Mouse (Mus musculus): Measurements from ENCODE around the gene Abca3. TPM values are rescaled to one million over a fixed set of nuclear protein-coding genes. Genes with fewer than 3 reads are reported as not detected.

Abca3 gene
- polyA plus RNA-seq, 1 experiment from 2014 or later: 26.0 TPM

DNA sequence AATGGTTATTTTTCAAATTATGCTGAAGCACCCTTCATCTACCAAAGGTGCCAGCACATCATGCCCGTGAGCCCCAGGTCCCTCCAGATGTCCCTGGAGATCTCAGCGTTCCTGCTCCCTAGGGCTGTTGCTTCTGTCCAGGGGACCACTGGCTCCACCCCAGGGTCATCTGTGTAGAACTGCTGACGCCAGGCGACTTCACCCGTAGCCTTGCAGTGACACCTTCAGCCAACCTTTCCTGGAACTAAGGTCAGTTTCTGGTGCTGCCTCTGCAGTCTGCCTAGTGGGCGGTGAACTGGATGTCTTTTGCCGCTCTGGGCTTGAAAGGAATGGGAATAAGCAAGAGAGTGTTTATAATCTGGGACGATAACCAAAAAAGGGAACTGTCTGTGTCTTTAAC lies 9.1 kb downstream of the Abca3 start:
- Histone ChIP-seq H3K36me3 (ENCODE audit: inconsistent target) (peaks cover 28% of the 10 kb centered on the region; the same call in 1 of the 2 replicates), H3K27ac (no peak overlapping the region)
- WGBS (ENCODE audit: missing documents): 72% methylated on average over 6 of the region's 8 CpGs

DNA sequence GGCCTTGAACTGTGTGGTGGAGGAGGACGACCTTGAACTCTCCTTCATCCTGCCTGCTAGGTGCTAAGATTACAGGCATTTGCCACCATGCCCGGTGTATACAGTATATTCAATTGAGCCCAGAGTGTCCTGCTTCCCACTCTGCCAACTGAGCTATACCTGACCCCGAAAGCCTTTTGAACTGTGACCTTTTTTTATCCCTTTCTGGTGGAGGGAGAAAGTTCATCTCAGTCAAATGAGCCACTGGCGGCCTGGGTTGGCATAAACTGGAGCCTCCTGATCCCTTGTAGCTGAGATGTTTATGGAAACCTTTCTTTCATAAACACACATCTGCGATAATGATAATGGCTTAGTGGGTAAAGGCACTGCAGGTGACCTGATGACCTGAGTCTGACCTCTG lies 9.5 kb downstream of the Abca3 start:
- Histone ChIP-seq H3K79me2 (ENCODE audit: inconsistent target) (peaks cover 63% of the 10 kb centered on the region), H3K27ac (no peak overlapping the region), H3K4me3 (ENCODE audit: inconsistent target) (no peak overlapping the region), H3K36me3 (ENCODE audit: inconsistent target) (peaks cover 33% of the 10 kb centered on the region; the same call in 1 of the 2 replicates)
- WGBS (ENCODE audit: missing documents): 82% methylated on average over 5 of the region's 5 CpGs

More for the DNA sequence above, 9.1 kb downstream of the Abca3 start:
- Histone ChIP-seq H3K79me2 (ENCODE audit: inconsistent target) (peaks cover 68% of the 10 kb centered on the region), H3K4me3 (ENCODE audit: inconsistent target) (no peak overlapping the region)

DNA sequence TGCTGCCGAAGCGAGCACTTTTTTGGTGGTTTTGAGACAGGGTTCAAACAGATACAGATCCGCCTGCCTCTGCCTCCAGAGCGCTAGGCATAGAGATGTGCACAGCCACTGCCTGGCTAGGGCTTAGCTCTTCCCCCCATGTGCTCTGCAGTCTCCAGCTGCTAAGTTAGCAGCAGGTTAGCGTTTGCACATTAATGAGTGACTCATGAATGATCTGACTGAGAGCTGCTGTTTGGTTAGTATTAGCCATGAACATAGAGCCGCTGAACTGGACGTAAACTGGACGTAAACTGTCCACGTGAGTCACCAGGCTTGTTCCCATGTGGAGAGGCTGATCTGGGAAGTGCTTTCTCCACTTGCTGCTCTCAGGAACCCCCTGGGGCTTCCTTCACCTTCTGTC lies 10.8 kb downstream of the Abca3 start:
- peaks cover 51% of the 10 kb centered on the region for H3K79me2 ChIP-seq (ENCODE audit: inconsistent target)
- H3K27ac ChIP-seq: no peak overlapping the region
- peaks cover 43% of the 10 kb centered on the region for H3K36me3 ChIP-seq (ENCODE audit: inconsistent target)
- no peak overlapping the region for H3K4me3 ChIP-seq (ENCODE audit: inconsistent target)
- 94% methylated on average over 9 of the region's 9 CpGs for WGBS (ENCODE audit: missing documents)

DNA sequence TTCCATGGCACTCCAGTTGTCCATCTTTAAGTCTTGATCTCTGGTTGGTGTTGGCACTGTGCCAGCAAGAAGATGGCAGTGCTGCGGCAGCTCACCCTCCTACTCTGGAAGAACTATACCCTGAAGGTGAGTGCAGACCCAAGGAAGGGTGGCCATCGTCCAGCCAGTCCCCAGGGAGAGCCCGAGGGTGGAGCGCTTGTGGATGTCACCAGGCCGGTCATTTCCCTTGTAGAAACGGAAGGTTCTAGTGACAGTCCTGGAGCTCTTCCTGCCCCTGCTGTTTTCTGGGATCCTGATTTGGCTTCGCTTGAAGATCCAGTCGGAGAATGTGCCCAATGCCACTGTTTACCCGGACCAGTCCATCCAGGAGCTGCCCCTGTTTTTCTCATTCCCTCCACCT lies 12.7 kb downstream of the Abca3 start:
- H3K4me3 ChIP-seq (ENCODE audit: inconsistent target): no peak overlapping the region
- peaks cover 32% of the 10 kb centered on the region for H3K79me2 ChIP-seq (ENCODE audit: inconsistent target)
- WGBS (ENCODE audit: missing documents): 98% methylated on average over 9 of the region's 9 CpGs
- no peak overlapping the region for H3K27ac ChIP-seq
- peaks cover 52% of the 10 kb centered on the region for H3K36me3 ChIP-seq (ENCODE audit: inconsistent target)

DNA sequence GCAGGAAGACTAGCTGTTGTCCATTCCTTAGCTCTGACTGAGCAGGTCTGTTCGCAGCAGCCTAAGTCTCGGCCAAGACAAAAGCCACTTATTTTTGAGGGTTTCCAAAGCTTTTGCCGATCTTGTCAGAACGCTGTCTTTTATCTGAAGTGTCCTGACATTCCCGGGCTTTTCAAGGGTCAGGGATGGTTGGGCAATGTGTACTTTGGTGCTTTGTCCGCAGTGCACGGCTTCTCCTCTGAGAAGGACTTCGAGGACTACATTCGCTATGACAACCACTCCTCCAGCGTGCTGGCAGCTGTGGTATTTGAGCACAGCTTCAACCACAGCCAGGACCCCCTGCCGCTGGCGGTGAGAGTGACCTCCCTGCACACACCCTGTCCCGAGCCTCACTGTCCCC lies 14.1 kb downstream of the Abca3 start:
- Histone ChIP-seq H3K79me2 (ENCODE audit: inconsistent target) (peaks cover 24% of the 10 kb centered on the region), H3K4me3 (ENCODE audit: inconsistent target) (no peak overlapping the region), H3K27ac (no peak overlapping the region), H3K36me3 (ENCODE audit: inconsistent target) (peaks cover 64% of the 10 kb centered on the region)
- 93% methylated on average over 13 of the region's 13 CpGs for WGBS (ENCODE audit: missing documents)

DNA sequence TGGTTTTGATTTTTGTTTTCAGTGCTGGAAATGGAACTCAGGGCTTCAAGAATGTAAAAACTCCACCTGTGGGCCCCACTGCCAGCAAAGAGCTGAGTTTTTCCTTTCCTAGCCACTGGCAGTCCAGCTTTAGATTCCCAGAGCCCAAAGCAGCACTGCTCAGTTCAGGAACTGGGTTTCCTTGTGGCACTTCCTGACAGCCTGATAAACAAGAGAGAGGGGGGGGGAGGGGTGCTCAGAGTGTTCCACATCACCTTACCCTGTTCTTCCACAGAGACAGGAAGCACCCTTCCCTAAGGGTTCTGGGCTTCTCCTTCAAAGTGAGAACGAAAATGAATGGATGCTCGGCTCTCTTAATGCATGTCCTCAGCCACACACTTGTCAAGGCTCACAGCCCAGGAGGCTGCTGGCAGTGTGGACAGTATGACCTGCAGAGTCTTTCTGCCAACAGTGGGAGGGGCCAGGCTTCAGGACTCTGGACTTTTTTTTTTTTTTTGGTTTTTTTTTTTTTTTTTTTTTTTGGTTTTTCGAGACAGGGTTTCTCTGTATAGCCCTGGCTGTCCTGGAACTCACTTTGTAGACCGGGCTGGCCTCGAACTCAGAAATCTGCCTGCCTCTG lies 23.5 kb downstream of the Abca3 start:
- peaks cover 84% of the 10 kb centered on the region for H3K36me3 ChIP-seq (ENCODE audit: inconsistent target)
- WGBS (ENCODE audit: missing documents): 87% methylated on average over 4 of the region's 5 CpGs
- no peaks in the 10 kb centered on the region for H3K79me2 ChIP-seq (ENCODE audit: inconsistent target)
- H3K4me3 ChIP-seq (ENCODE audit: inconsistent target): no peak overlapping the region
- H3K27ac ChIP-seq: no peak overlapping the region

DNA sequence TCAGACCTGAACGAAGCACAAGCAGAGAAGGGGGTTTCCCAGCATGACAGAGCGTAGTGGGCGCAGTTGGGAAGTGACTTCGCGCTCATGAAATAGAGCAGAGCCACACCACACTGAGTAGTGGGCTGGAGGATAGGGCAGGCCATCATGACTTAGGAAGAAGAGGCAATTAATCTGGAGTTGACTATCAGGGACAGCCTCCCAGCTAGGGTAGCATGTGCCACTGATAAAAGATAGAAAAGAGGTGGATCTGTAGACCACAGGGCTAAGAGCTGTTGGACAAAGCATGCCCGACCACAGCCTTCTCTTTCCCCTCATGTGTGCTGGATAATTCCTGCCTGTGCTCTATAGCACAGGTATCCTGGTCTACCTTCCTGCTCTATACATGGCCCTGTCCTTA lies 24.1 kb downstream of the Abca3 start:
- Histone ChIP-seq H3K4me3 (ENCODE audit: inconsistent target) (no peak overlapping the region), H3K27ac (no peak overlapping the region), H3K79me2 (ENCODE audit: inconsistent target) (no peaks in the 10 kb centered on the region), H3K36me3 (ENCODE audit: inconsistent target) (peaks cover 77% of the 10 kb centered on the region)
- WGBS (ENCODE audit: missing documents): 95% methylated on average over 6 of the region's 6 CpGs

DNA sequence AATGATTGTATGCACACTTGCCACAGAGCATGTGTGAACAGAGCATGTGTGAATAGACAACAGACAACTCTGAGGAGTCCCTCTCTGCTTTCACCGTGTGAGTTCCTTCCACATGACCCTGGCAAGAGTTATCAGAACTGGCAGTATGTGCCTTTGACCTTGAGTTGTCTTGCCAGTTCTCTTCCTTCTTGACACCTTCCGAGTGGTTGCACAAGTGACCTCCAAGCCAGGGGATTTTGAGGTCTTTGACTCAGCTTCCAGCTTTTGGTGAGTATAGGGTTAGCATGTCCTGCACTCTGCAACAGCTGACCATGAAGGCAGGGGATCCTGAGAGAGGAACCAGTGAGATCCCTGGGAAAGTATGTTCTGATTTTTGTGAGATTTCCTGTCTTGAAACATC lies 26.7 kb downstream of the Abca3 start:
- Histone ChIP-seq H3K79me2 (ENCODE audit: inconsistent target) (no peaks in the 10 kb centered on the region), H3K27ac (no peak overlapping the region), H3K4me3 (ENCODE audit: inconsistent target) (no peak overlapping the region), H3K36me3 (ENCODE audit: inconsistent target) (peaks cover 85% of the 10 kb centered on the region)
- WGBS (ENCODE audit: missing documents): 83% methylated on average over 2 of the region's 2 CpGs

DNA sequence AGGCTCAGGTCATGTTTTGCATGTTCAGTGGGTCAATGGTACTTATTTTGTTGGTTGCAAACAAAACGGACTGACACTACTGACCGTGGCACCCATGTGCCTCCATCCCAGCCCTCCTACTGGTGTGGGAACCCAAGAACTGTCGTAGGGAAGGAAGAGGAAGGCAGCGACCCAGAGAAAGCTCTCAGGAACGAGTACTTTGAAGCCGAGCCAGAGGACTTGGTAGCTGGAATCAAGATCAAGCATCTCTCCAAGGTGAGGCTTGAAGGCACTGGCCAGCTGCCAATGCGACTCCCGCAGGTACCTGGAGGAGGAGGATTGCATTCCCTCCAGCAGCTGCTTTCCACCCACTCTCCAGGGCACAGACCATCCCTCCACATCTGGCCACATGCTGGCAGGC lies 32.0 kb downstream of the Abca3 start:
- Histone ChIP-seq H3K36me3 (ENCODE audit: inconsistent target) (peaks cover 78% of the 10 kb centered on the region), H3K4me3 (ENCODE audit: inconsistent target) (no peak overlapping the region), H3K27ac (no peak overlapping the region), H3K79me2 (ENCODE audit: inconsistent target) (no peaks in the 10 kb centered on the region)
- 93% methylated on average over 8 of the region's 8 CpGs for WGBS (ENCODE audit: missing documents)

DNA sequence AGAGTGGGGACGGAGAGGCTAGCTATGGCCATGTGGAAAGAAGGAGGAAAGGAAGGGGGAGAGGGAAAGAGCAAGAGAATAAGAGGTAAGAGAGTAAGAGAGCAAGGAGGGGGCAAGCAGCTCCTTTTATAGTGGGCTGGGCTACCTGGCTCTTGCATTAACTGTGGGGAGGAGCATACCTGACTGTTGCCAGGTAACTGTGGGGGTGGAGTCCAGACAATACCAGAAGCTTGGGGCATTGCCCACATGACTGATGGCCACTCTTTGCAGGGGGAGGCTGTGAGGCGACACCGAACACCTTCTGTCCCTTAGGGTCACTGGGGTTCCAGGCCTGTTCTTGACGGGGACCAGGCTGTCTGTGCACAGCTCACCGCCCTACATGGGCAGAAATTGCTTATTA lies 37.0 kb downstream of the Abca3 start:
- H3K27ac ChIP-seq: no peak overlapping the region
- H3K79me2 ChIP-seq (ENCODE audit: inconsistent target): no peaks in the 10 kb centered on the region
- H3K4me3 ChIP-seq (ENCODE audit: inconsistent target): no peak overlapping the region
- WGBS (ENCODE audit: missing documents): 91% methylated on average over 5 of the region's 5 CpGs
- H3K36me3 ChIP-seq (ENCODE audit: inconsistent target): peaks cover 51% of the 10 kb centered on the region

DNA sequence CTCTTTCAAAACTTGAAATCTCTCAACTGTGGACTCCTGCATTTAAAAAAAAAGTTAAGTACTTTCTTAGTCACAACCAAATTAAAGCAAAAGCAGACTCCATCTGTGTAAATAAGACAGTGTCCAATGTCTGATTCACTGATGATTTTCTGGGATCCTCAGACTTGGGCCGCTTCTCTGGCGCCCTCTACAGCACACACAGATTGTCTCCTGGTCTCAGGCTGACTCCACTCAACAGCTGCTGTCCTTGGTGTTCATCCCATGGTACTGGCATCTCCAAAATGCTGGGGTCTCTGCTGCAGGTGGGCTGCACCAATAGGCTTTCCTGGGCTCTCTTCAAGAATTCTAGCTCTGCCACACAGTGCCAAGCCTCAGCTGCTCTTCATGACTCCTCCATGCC lies 38.1 kb downstream of the Abca3 start:
- 23% methylated on average over 2 of the region's 2 CpGs for WGBS (ENCODE audit: missing documents)
- no peak overlapping the region for H3K4me3 ChIP-seq (ENCODE audit: inconsistent target)
- peaks cover 39% of the 10 kb centered on the region for H3K36me3 ChIP-seq (ENCODE audit: inconsistent target)
- H3K27ac ChIP-seq: no peak overlapping the region
- no peaks in the 10 kb centered on the region for H3K79me2 ChIP-seq (ENCODE audit: inconsistent target)

DNA sequence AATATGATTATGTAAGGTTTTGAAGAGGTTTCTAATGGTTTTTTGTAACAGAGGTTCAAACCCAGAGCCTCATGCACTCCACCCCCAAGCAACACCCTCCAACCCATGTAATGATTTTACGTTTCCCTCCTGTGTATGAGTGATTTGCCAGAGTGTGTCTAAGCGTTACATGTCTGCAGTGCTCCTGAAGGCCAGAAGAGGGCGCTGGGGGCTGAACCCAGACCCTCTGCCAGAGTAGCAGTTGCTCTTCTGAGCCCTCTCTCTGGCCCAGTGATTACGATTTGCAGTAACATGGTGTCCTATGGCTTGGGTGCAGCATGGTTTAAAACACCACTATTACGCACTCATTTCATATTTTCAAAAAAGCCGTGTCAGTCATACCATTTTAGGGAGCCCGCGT lies 39.4 kb downstream of the Abca3 start:
- 81% methylated on average over 8 of the region's 8 CpGs for WGBS (ENCODE audit: missing documents)
- Histone ChIP-seq H3K4me3 (ENCODE audit: inconsistent target) (no peak overlapping the region), H3K79me2 (ENCODE audit: inconsistent target) (no peaks in the 10 kb centered on the region), H3K27ac (no peak overlapping the region), H3K36me3 (ENCODE audit: inconsistent target) (peaks cover 34% of the 10 kb centered on the region)

DNA sequence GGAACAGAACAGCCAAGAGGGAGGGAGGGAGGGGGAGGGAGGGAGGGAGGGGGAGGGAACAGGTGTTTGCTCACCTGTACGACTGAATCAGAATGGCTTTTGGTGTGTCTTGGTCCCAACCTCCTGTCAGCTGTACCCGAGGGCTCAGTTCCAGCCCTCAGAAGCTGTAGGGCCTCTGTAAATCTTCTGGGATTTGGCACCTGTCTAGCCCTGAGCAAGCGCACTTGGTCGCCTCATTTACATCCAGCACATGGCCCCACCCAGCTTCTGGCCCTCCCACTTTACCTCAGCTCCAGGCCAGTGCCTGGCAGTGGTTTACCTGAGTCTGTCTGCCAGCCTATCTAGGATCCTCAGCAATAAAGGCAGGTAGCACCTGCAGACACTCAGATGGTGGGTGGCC lies 41.8 kb downstream of the Abca3 start:
- Histone ChIP-seq H3K36me3 (ENCODE audit: inconsistent target) (peaks cover 37% of the 10 kb centered on the region; the same call in 1 of the 2 replicates), H3K4me3 (ENCODE audit: inconsistent target) (no peak overlapping the region), H3K27ac (no peak overlapping the region), H3K79me2 (ENCODE audit: inconsistent target) (no peaks in the 10 kb centered on the region)
- 100% methylated on average over 3 of the region's 4 CpGs for WGBS (ENCODE audit: missing documents)

DNA sequence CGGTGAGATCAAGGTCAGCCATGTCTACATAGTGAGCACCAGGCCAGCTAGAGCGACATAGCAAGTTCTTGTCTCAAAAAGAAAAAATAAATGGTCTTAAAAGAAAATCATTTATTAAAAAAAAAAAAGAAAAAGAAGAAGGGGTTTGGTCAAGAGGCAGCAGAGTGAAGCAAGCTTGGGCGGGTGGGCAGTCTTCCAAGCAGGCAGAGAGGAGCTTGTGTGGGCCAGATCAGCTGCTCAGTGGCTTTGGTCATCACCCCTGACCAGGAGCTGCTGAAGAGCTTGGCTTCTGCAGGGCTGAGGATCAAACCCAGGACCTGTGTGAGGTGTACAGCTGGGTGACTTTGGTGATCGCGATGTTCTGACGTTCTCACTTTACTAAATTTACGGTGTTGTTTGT lies 42.7 kb downstream of the Abca3 start:
- Histone ChIP-seq H3K27ac (no peak overlapping the region), H3K36me3 (ENCODE audit: inconsistent target) (peaks cover 47% of the 10 kb centered on the region; the same call in 1 of the 2 replicates), H3K79me2 (ENCODE audit: inconsistent target) (no peaks in the 10 kb centered on the region), H3K4me3 (ENCODE audit: inconsistent target) (no peak overlapping the region)
- 95% methylated on average over 7 of the region's 7 CpGs for WGBS (ENCODE audit: missing documents)

DNA sequence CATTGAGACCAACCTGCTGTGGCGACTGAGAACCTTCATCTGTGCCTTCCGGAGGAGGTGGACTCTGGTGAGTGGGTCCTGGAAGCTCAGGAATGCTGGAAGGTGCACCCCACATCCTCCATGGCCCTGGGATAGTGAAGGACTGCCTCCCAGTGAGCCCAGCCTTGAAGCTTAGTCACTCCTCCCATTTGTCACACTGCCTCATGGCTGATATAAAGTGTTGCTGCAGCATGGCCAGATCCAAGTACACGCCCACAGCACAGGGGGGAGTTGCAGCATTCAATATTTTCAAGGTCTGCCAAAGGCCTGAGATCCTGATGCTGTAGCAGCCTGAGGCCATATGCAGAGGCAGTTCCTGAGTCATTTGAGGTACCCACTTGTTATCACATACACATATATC lies 50.6 kb downstream of the Abca3 start:
- 90% methylated on average over 3 of the region's 3 CpGs for WGBS (ENCODE audit: missing documents)
- H3K79me2 ChIP-seq (ENCODE audit: inconsistent target): no peaks in the 10 kb centered on the region
- no peak overlapping the region for H3K4me3 ChIP-seq (ENCODE audit: inconsistent target)
- H3K36me3 ChIP-seq (ENCODE audit: inconsistent target): peaks cover 80% of the 10 kb centered on the region
- no peak overlapping the region for H3K27ac ChIP-seq

Measured in macrophage (primary cell).